Mouse (Mus musculus): Measurements from ENCODE around the gene Erich2. TPM values are rescaled to one million over a fixed set of nuclear protein-coding genes. Genes with fewer than 3 reads are reported as not detected.
A peak's percentile ranks its signal among the peaks of the same experiment; 100 is the strongest.

Gene Erich2
- total and polyA plus RNA-seq, 2 experiments from 2014 or later: 0.81 to 3.8 TPM

GRCm38 (mm10) chr2:70552772-70553171 is 44.2 kb downstream of the Erich2 start, which contains the start of gene Gad1:
Gad1 (plus strand) TSS chr2:70553072.
- Histone ChIP-seq H3K27me3 (ENCODE audit: insufficient read depth, low read length) (no peaks in the 10 kb centered on the region), H3K27ac (ENCODE audit: low read depth, low read length) (no peak within 1 kb of the TSS), H3K4me2 (ENCODE audit: low read depth) (no peak within 1 kb of the TSS), H3K4me1 (ENCODE audit: insufficient read depth) (no peaks in the 10 kb centered on the region; the same call in 1 of the 2 replicates), H3K9me3 (ENCODE audit: low read length) (no peaks in the 10 kb centered on the region), H3K9ac (no peak within 1 kb of the TSS), H3K36me3 (ENCODE audit: insufficient read depth) (no peaks in the 10 kb centered on the region), H3K4me3 (ENCODE audit: low read depth, low read length) (no peak within 1 kb of the TSS)
- no peak for TF ChIP-seq CTCF (IDR thresholded peaks at IDR 0.05; ENCODE audit: low read depth)
- no peak for ATAC-seq
- WGBS: 59% methylated on average over 4 of the region's 4 CpGs
- DNase-seq: no peak

GRCm38 (mm10) chr2:70553826-70554225 is 45.2 kb downstream of the Erich2 start:
- Histone ChIP-seq H3K9ac (no peak overlapping the region), H3K9me3 (ENCODE audit: low read length) (no peaks in the 10 kb centered on the region), H3K27me3 (ENCODE audit: insufficient read depth, low read length) (no peaks in the 10 kb centered on the region), H3K27ac (ENCODE audit: low read depth, low read length) (no peak overlapping the region), H3K4me3 (ENCODE audit: low read depth, low read length) (no peak overlapping the region), H3K4me1 (ENCODE audit: insufficient read depth) (no peaks in the 10 kb centered on the region; the same call in 1 of the 2 replicates), H3K36me3 (ENCODE audit: insufficient read depth) (no peaks in the 10 kb centered on the region), H3K4me2 (ENCODE audit: low read depth) (no peak overlapping the region)
- DNase-seq (no peak), ATAC-seq (no peak)
- WGBS: 83% methylated on average over 3 of the region's 3 CpGs
- no peak for TF ChIP-seq CTCF (IDR thresholded peaks at IDR 0.05; ENCODE audit: low read depth)

DNA sequence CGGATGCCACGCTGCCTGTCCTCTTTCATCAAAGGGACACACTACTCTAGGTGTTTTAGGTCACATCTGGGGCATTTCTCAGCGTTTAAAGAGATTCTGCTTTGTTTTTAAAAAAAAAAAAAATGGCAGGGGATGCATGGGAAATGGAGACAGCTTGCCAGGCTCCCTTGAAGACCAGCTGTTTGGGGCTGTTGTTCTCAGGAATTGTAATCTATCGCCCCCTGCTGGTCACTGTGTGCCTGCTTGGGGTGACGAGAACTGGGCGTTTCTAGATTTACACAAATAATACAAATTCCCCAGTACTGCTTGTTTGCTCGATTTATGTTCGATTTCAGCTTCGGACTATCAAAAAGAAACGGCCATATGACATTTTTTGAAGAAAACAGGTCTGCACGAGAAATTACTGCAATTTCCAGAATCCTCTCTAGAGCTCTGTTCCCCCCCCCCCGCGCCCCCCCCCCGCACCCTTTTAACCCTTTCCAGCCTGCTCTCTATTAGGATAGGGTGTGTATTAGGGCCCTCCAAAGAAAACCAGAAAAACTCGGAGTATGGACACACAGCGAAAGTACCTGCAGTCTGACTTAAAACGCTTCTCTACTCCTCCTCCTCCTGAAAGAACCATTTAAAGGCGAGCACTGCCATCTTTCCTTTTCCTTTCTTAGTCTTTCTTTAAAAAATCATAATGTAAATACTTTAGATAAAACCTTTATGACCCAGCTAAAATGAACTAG is 49.7 kb downstream of the Erich2 start:
- H3K27me3 ChIP-seq (ENCODE audit: insufficient read depth, low read length): peaks cover 12% of the 10 kb centered on the region; the same call in 1 of the 2 replicates
- TF ChIP-seq CTCF (IDR thresholded peaks at IDR 0.05; ENCODE audit: low read depth): peak; percentile 93
- H3K9me3 ChIP-seq (ENCODE audit: low read length): no peaks in the 10 kb centered on the region
- 4% methylated on average over 17 of the region's 18 CpGs for WGBS
- H3K9ac ChIP-seq: peak overlapping the region; percentile 42
- no peaks in the 10 kb centered on the region for H3K36me3 ChIP-seq (ENCODE audit: insufficient read depth)
- H3K4me1 ChIP-seq (ENCODE audit: insufficient read depth): no peaks in the 10 kb centered on the region; the same call in 1 of the 2 replicates
- DNase-seq: peak; percentile 97
- peak overlapping the region; percentile 60 for H3K4me2 ChIP-seq (ENCODE audit: low read depth)
- H3K27ac ChIP-seq (ENCODE audit: low read depth, low read length): peak overlapping the region; percentile 93
- peak; percentile 71 for ATAC-seq
- peak overlapping the region; percentile 29 for H3K4me3 ChIP-seq (ENCODE audit: low read depth, low read length)

- peak; percentile 62 for DNase-seq
- WGBS: 11% methylated on average over 24 of the region's 24 CpGs
These were observed 50.3 kb downstream of the Erich2 start for GRCm38 (mm10) chr2:70558843-70559451.

DNA sequence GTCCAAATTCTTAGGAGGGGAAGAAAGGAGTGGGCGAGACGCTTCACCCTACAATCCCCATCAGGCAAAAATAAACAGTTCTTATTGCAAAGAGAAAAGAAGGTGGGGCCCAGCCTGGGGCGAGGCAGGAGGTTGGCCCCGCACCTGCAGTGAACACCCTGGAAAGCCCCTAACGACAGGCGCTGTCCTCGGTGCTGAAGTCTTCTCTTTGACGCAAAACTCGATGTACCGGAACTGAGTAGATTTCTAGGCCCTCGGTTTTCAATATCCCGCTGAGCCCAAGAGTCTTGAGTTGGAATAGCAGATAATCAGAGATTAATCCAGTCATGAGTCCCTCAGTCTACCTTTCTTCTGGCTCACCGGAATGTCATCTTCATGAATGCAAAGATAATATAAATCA is 50.9 kb downstream of the Erich2 start:
- ATAC-seq (no peak), DNase-seq (peak; percentile 78)
- peaks cover 15% of the 10 kb centered on the region; the same call in 1 of the 2 replicates for H3K27me3 ChIP-seq (ENCODE audit: insufficient read depth, low read length)
- peak overlapping the region; percentile 29 for H3K4me3 ChIP-seq (ENCODE audit: low read depth, low read length)
- no peaks in the 10 kb centered on the region for H3K36me3 ChIP-seq (ENCODE audit: insufficient read depth)
- H3K27ac ChIP-seq (ENCODE audit: low read depth, low read length): peak overlapping the region; percentile 93
- TF ChIP-seq CTCF (IDR thresholded peaks at IDR 0.05; ENCODE audit: low read depth): no peak
- no peaks in the 10 kb centered on the region; the same call in 1 of the 2 replicates for H3K4me1 ChIP-seq (ENCODE audit: insufficient read depth)
- H3K4me2 ChIP-seq (ENCODE audit: low read depth): peak overlapping the region; percentile 60
- H3K9me3 ChIP-seq (ENCODE audit: low read length): no peaks in the 10 kb centered on the region
- peak overlapping the region; percentile 42 for H3K9ac ChIP-seq
- WGBS: 5% methylated on average over 13 of the region's 13 CpGs

More at GRCm38 (mm10) chr2:70558843-70559451, 50.3 kb downstream of the Erich2 start:
- H3K4me3 ChIP-seq (ENCODE audit: low read depth, low read length): peak overlapping the region; percentile 29
- H3K36me3 ChIP-seq (ENCODE audit: insufficient read depth): no peaks in the 10 kb centered on the region
- ATAC-seq: no peak
- TF ChIP-seq CTCF (IDR thresholded peaks at IDR 0.05; ENCODE audit: low read depth): no peak
- H3K27ac ChIP-seq (ENCODE audit: low read depth, low read length): peak overlapping the region; percentile 93
- H3K9ac ChIP-seq: peak overlapping the region; percentile 42
- peak overlapping the region; percentile 60 for H3K4me2 ChIP-seq (ENCODE audit: low read depth)
- peaks cover 12% of the 10 kb centered on the region; the same call in 1 of the 2 replicates for H3K27me3 ChIP-seq (ENCODE audit: insufficient read depth, low read length)
- H3K4me1 ChIP-seq (ENCODE audit: insufficient read depth): no peaks in the 10 kb centered on the region; the same call in 1 of the 2 replicates
- H3K9me3 ChIP-seq (ENCODE audit: low read length): no peaks in the 10 kb centered on the region

- peak overlapping the region; percentile 74 for H3K9ac ChIP-seq
- H3K36me3 ChIP-seq (ENCODE audit: insufficient read depth): no peaks in the 10 kb centered on the region
- peak; percentile 52 for ATAC-seq
- peak; percentile 93 for DNase-seq
- TF ChIP-seq CTCF (IDR thresholded peaks at IDR 0.05; ENCODE audit: low read depth): peak; percentile 78
- no peaks in the 10 kb centered on the region for H3K9me3 ChIP-seq (ENCODE audit: low read length)
- H3K27me3 ChIP-seq (ENCODE audit: insufficient read depth, low read length): peaks cover 25% of the 10 kb centered on the region
- H3K4me2 ChIP-seq (ENCODE audit: low read depth): peak overlapping the region; percentile 60
- H3K27ac ChIP-seq (ENCODE audit: low read depth, low read length): peak overlapping the region; percentile 93
- H3K4me1 ChIP-seq (ENCODE audit: insufficient read depth): no peaks in the 10 kb centered on the region; the same call in 1 of the 2 replicates
- under 1% methylated on average over 29 of the region's 29 CpGs for WGBS
- peak overlapping the region; percentile 54 for H3K4me3 ChIP-seq (ENCODE audit: low read depth, low read length)
These were observed 52.6 kb downstream of the Erich2 start for GRCm38 (mm10) chr2:70561077-70561795.
